Mouse (Mus musculus): Measurements from ENCODE around the gene Slc6a13. TPM values are rescaled to one million over a fixed set of nuclear protein-coding genes. Genes with fewer than 3 reads are reported as not detected.

Gene Slc6a13
- polyA plus RNA-seq, 1 experiment from 2014 or later: 0.92 TPM

- no peak for DNase-seq
- no peaks in the 10 kb centered on the region for H3K27me3 ChIP-seq (ENCODE audit: insufficient read depth, low read length)
- no peak for ATAC-seq (ENCODE audit: insufficient read depth)
- no peaks in the 10 kb centered on the region for H3K9me3 ChIP-seq (ENCODE audit: low read depth, low read length)
- TF ChIP-seq CTCF (IDR thresholded peaks at IDR 0.05; ENCODE audit: low read depth): no peak
- no peak overlapping the region for H3K27ac ChIP-seq (ENCODE audit: low read depth)
- no peak overlapping the region for H3K4me2 ChIP-seq
- peaks cover 5% of the 10 kb centered on the region; the same call in 1 of the 2 replicates for H3K4me1 ChIP-seq (ENCODE audit: insufficient read depth)
- no peaks in the 10 kb centered on the region for H3K36me3 ChIP-seq (ENCODE audit: insufficient read depth)
- no peak overlapping the region for H3K9ac ChIP-seq
- H3K4me3 ChIP-seq (ENCODE audit: low read depth, low read length): no peak overlapping the region
- WGBS: 56% methylated on average over 9 of the region's 9 CpGs
Observed at GRCm38 (mm10) chr6:121325740-121326139, 25.7 kb downstream of the Slc6a13 start.

- DNase-seq (no peak), ATAC-seq (ENCODE audit: insufficient read depth) (no peak; the same call in 1 of the 2 replicates)
- Histone ChIP-seq H3K4me3 (ENCODE audit: low read depth, low read length) (no peak overlapping the region), H3K9ac (no peak overlapping the region), H3K27me3 (ENCODE audit: insufficient read depth, low read length) (no peaks in the 10 kb centered on the region), H3K4me1 (ENCODE audit: insufficient read depth) (peaks cover 5% of the 10 kb centered on the region; the same call in 1 of the 2 replicates), H3K4me2 (no peak overlapping the region), H3K36me3 (ENCODE audit: insufficient read depth) (no peaks in the 10 kb centered on the region), H3K27ac (ENCODE audit: low read depth) (no peak overlapping the region), H3K9me3 (ENCODE audit: low read depth, low read length) (no peaks in the 10 kb centered on the region)
- 54% methylated on average over 10 of the region's 10 CpGs for WGBS
- TF ChIP-seq CTCF (IDR thresholded peaks at IDR 0.05; ENCODE audit: low read depth): no peak
Observed at GRCm38 (mm10) chr6:121326486-121327069, 26.6 kb downstream of the Slc6a13 start.

- Histone ChIP-seq H3K9me3 (ENCODE audit: low read depth, low read length) (no peaks in the 10 kb centered on the region), H3K9ac (no peak overlapping the region)
- 64% methylated on average over 9 of the region's 9 CpGs for WGBS
Observed at GRCm38 (mm10) chr6:121328417-121328884, 28.4 kb downstream of the Slc6a13 start.

GRCm38 (mm10) chr6:121329848-121330508 is 30.0 kb downstream of the Slc6a13 start:
- Histone ChIP-seq H3K4me2 (no peak overlapping the region), H3K27me3 (ENCODE audit: insufficient read depth, low read length) (no peaks in the 10 kb centered on the region), H3K9ac (no peak overlapping the region), H3K36me3 (ENCODE audit: insufficient read depth) (no peaks in the 10 kb centered on the region), H3K27ac (ENCODE audit: low read depth) (peak overlapping the region; percentile 60; the same call in 1 of the 2 replicates), H3K9me3 (ENCODE audit: low read depth, low read length) (no peaks in the 10 kb centered on the region), H3K4me1 (ENCODE audit: insufficient read depth) (peaks cover 5% of the 10 kb centered on the region; the same call in 1 of the 2 replicates), H3K4me3 (ENCODE audit: low read depth, low read length) (no peak overlapping the region)
- DNase-seq (peak; percentile 87), ATAC-seq (ENCODE audit: insufficient read depth) (peak; percentile 84)
- peak; percentile 34; the same call in 1 of the 2 replicates for TF ChIP-seq CTCF (IDR thresholded peaks at IDR 0.05; ENCODE audit: low read depth)
- WGBS: 11% methylated on average over 10 of the region's 10 CpGs

More at GRCm38 (mm10) chr6:121328417-121328884, 28.4 kb downstream of the Slc6a13 start:
- Histone ChIP-seq H3K27ac (ENCODE audit: low read depth) (no peak overlapping the region), H3K4me2 (no peak overlapping the region), H3K27me3 (ENCODE audit: insufficient read depth, low read length) (no peaks in the 10 kb centered on the region), H3K36me3 (ENCODE audit: insufficient read depth) (no peaks in the 10 kb centered on the region), H3K4me1 (ENCODE audit: insufficient read depth) (peaks cover 5% of the 10 kb centered on the region; the same call in 1 of the 2 replicates), H3K4me3 (ENCODE audit: low read depth, low read length) (no peak overlapping the region)
- no peak for TF ChIP-seq CTCF (IDR thresholded peaks at IDR 0.05; ENCODE audit: low read depth)
- DNase-seq: no peak
- ATAC-seq (ENCODE audit: insufficient read depth): no peak

- Histone ChIP-seq H3K4me3 (ENCODE audit: low read depth, low read length) (no peak overlapping the region), H3K27me3 (ENCODE audit: insufficient read depth, low read length) (no peaks in the 10 kb centered on the region), H3K36me3 (ENCODE audit: insufficient read depth) (no peaks in the 10 kb centered on the region), H3K27ac (ENCODE audit: low read depth) (no peak overlapping the region), H3K9ac (no peak overlapping the region), H3K4me1 (ENCODE audit: insufficient read depth) (no peaks in the 10 kb centered on the region), H3K4me2 (no peak overlapping the region), H3K9me3 (ENCODE audit: low read depth, low read length) (no peaks in the 10 kb centered on the region)
- no peak for DNase-seq
- WGBS: 78% methylated on average over 9 of the region's 9 CpGs
- TF ChIP-seq CTCF (IDR thresholded peaks at IDR 0.05; ENCODE audit: low read depth): no peak
- ATAC-seq (ENCODE audit: insufficient read depth): no peak
Observed at GRCm38 (mm10) chr6:121335841-121336240, 35.8 kb downstream of the Slc6a13 start.

GRCm38 (mm10) chr6:121336558-121336957 is 36.5 kb downstream of the Slc6a13 start:
- Histone ChIP-seq H3K9ac (no peak overlapping the region), H3K36me3 (ENCODE audit: insufficient read depth) (no peaks in the 10 kb centered on the region), H3K27me3 (ENCODE audit: insufficient read depth, low read length) (no peaks in the 10 kb centered on the region), H3K4me3 (ENCODE audit: low read depth, low read length) (no peak overlapping the region), H3K9me3 (ENCODE audit: low read depth, low read length) (no peaks in the 10 kb centered on the region), H3K27ac (ENCODE audit: low read depth) (no peak overlapping the region), H3K4me1 (ENCODE audit: insufficient read depth) (no peaks in the 10 kb centered on the region), H3K4me2 (no peak overlapping the region)
- no peak for TF ChIP-seq CTCF (IDR thresholded peaks at IDR 0.05; ENCODE audit: low read depth)
- no peak for DNase-seq
- ATAC-seq (ENCODE audit: insufficient read depth): no peak
- WGBS: 51% methylated on average over 8 of the region's 8 CpGs

GRCm38 (mm10) chr6:121337229-121337628 is 37.2 kb downstream of the Slc6a13 start:
- 91% methylated on average over 9 of the region's 9 CpGs for WGBS
- Histone ChIP-seq H3K4me2 (no peak overlapping the region), H3K9ac (no peak overlapping the region), H3K27me3 (ENCODE audit: insufficient read depth, low read length) (no peaks in the 10 kb centered on the region), H3K36me3 (ENCODE audit: insufficient read depth) (no peaks in the 10 kb centered on the region), H3K4me3 (ENCODE audit: low read depth, low read length) (no peak overlapping the region), H3K9me3 (ENCODE audit: low read depth, low read length) (no peaks in the 10 kb centered on the region), H3K4me1 (ENCODE audit: insufficient read depth) (no peaks in the 10 kb centered on the region), H3K27ac (ENCODE audit: low read depth) (no peak overlapping the region)
- no peak for TF ChIP-seq CTCF (IDR thresholded peaks at IDR 0.05; ENCODE audit: low read depth)
- ATAC-seq (ENCODE audit: insufficient read depth): no peak
- DNase-seq: no peak

All from lung, embryonic 14.5 days (tissue).